Mouse (Mus musculus): Measurements from ENCODE around the gene Abhd17c. TPM values are rescaled to one million over a fixed set of nuclear protein-coding genes. Genes with fewer than 3 reads are reported as not detected.
"Not testable (repeated sequence)": the region's sequence is repeated elsewhere in the genome, so short reads cannot be mapped to it uniquely, and the experiment has no call there.

Gene Abhd17c
- polyA plus RNA-seq, 1 experiment = 38.4 TPM

DNA sequence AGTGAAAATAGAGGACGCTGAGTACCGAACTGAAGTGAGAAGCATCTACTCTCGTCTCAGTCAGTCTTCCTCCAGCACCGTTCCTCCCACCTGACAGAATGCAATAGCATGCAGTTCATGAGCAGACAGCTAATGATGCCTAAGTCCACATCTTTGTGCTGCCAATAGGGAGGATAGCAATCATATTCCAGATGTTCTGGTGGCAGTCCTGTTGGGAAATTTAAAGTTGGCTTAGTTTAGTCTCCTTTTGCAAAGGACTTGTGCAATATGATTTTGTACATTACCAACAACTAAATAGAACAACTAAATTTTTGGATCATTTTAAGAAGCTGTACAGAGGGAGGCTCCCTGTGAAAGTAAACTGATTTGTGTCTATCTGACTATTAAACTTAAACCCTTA lies 2.1 kb upstream of the Abhd17c start:
- DNase-seq (ENCODE audit: extremely low spot score in 1 of 2, low spot score in 1 of 2) = no peak

DNA sequence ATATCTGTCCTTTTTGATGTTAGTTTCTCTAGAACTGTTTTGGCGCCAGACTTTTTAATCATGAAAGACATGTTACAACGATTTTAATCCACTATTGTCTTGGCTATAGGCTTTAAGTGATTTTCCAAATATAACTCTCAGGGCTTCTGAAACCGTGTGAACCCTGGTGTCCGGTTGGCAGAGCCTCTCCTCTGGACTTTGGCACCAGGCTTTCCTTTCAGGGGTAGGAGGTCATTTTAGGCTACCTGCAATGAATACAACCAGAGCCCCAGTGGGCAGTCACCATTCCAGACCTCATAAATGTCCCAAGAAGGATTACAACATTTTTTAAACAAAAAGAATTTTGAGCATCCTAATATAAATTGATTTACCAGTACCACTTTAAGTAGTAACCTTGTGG lies 1.1 kb upstream of the Abhd17c start:
- DNase-seq (ENCODE audit: extremely low spot score in 1 of 2, low spot score in 1 of 2) = no peak

DNA sequence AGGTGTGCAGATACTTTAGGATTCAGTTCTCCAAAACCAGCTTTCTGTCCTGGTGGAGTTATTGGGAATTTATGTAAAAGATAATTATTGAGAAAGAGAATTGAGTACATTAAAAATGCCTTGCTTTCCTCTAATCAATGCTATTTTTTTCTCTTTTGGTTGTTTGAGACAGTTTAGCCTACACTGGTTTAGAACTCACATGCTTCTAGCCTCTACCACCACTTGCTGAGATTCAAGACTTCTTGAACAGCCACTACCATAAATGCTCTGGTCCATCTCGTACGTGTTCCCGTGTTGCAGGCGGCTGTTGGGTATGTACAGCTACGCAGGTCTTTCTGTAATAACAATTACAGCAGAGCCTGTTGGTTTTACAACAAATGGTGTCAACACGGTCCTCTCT lies 681 bp upstream of the Abhd17c start:
- DNase-seq (ENCODE audit: extremely low spot score in 1 of 2, low spot score in 1 of 2) = no peak

DNA sequence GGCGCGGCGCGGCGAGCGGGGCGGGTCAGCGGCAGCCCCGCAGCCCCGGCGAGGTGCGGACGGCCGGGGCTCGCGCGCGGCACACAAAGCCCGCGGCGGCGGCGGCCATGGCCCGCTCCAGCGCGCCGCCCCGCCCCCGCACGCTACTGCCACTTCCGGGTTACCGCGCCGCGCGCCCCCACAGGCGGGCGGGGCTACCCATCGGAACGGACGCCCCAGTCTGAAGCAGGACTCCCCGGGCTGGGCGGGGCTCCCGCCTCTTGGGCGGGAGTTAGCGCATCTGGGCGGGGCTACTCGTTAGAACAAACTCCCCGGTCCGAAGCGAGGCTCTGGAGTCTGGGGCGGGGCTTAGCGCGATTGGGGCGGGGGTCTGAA lies 254 bp upstream of the Abhd17c start:
- peak; percentile 82 to 91 for DNase-seq (ENCODE audit: extremely low spot score in 1 of 2, low spot score in 1 of 2)

DNA sequence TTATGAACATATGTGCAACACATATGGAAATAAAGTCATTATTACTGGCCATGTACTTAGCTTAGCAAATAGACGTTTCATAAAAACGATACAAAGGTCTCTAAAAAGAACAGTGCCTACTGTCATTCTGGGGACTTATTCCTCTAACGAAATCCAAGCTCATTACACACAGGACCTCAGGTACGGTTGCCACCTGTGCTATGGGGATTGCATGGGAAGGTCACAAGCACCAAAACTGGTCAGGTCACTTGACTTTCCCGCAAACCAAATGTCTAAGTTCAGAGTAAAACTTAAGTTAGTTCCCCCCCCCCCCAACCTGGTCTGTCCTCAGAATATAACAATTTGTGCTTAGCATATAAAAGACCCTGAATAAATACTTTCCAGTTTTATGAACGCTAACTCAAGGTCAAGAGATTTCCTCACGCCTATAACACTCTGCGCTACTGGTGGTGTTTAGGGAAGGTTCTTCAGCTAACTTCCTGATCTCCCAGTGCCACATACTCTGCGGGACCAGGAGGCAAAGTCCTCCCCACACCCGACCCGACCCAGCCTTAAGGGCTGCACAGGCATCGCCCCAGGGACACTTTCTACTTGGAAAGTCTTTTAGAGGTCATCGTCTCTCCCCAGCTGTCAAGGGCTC lies 1.2 kb downstream of the Abhd17c start:
- no peak for DNase-seq (ENCODE audit: extremely low spot score in 1 of 2, low spot score in 1 of 2)

DNA sequence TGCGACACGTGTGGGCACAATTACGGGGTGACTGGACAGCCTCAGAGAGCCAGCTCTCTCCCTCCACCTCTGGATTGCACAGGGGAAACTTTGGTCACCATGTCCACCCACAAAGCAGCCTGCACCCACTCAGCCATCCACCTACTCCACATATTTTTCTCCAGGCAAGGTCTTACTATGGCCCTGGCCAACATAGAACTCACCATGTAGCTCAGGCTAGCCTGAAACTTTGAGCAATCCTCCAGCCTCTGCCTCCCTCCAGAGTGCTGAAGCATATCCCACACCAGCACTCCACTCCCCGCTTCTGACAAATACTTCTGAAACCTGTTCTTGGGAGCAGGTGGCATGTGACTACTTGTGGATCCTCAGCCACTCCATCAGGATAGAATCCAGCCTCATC lies 1.9 kb downstream of the Abhd17c start:
- no peak for DNase-seq (ENCODE audit: extremely low spot score in 1 of 2, low spot score in 1 of 2)

DNA sequence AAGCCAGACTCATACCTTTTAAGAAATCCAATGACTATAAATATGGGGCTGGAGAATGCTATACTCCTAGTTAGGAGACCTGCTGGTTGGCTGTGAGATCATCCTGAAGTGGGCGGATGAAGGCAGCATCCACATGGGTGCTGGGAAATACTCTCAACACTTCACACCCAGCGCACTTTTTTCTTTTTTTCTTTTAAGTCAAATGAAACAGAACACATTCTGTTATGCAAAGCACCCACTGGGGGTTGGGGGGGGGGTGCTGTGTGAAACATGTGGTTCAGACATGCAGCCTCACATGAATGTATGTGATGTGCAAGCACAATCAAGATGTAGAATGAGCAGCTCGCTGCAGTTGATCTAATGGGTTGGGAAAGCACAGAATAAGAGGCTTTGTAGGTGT lies 2.8 kb downstream of the Abhd17c start:
- DNase-seq (ENCODE audit: extremely low spot score in 1 of 2, low spot score in 1 of 2) = peak in 1 of 2 experiments; percentile 25

DNA sequence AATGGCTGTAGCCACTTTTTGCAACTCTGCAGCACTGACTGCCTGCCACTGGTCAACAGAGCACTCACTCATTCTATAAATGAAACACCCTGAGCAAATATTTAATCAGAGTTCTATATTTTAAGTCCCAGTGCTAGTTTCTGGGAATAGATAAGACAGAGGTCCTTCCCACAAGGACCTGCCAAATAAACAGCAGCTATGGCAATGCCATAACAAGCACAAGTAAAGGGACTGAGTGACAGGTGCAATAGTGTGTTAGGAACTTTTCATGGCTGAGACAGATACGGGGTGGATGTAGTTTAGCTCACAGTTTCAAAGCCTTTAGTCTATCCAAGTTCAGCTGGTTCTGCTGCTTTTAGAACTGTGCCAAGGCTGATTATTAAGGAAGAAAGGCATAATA lies 3.9 kb downstream of the Abhd17c start:
- DNase-seq (ENCODE audit: extremely low spot score in 1 of 2, low spot score in 1 of 2) = no peak

DNA sequence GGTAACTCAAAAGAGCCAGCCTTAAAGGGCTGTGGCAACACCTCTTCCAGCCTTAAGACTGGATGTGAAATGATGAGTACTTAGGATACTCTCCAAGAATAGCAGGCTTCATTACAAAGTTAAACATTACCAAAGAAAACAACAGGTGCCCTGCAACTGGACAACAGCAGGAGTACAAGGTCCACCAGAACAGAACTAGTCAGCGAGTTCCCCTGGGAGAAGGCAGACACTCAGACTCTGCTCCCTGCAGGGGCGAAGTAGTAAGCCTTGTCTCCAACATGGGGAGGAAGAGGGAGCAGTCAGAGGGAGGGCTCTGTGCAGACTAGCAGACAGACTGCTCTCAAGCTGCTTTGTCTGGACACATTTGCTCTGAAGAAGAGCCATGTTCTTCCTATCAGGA lies 6.1 kb downstream of the Abhd17c start:
- no peak for DNase-seq (ENCODE audit: extremely low spot score in 1 of 2, low spot score in 1 of 2)

DNA sequence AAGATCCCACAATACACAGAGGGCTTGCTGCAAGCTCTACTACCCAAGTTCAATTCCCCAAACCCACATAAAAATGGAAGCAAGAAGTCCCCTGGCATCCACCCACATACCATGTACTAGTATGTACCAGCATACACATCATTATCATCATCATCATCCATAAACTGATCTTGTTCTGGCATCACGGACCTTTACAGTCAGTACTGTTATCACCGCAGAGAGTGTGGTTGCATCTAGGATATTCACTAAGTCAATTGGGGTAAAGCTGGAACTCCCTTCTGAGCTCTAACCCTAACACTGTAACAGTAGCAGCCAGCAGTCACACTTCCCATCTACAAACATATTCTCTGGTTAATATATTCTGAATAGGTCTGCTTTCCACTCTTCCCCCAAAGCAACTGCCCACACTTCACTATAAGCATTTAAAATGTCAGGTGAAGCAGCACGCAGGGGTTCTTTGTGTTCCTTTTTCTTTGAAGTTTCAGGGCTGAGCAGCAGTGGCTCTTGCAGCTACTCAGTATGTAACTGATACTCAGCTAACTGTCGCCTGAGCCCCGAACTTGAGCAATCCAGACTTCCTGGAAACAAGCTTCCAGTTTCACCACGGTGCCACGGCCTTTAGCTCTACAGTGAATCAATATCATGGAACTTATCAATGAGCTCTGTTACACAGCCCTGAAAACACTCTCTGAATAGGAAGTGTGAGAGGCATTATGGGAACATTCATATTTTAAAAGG lies 8.8 kb downstream of the Abhd17c start:
- DNase-seq (ENCODE audit: extremely low spot score in 1 of 2, low spot score in 1 of 2) = no peak

DNA sequence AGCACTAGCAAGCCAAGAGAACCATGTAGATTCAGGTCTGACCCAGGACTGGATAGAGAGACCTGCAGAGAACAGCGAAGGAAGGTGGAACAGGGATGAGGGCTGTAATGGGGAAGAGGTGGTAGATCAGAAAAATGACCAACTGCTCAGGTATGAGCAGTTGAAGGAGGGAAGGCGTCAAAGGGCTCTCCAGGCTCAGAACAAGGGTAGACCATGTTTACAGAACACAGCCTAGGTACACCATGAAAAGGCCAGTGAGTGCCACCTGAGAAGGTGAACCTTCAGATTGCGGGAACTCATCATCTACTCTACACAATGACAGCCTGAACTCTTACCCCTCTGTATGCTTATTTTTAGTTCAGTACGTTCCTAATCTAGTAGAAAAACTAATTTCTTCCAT lies 9.5 kb downstream of the Abhd17c start:
- DNase-seq (ENCODE audit: extremely low spot score in 1 of 2, low spot score in 1 of 2) = no peak

DNA sequence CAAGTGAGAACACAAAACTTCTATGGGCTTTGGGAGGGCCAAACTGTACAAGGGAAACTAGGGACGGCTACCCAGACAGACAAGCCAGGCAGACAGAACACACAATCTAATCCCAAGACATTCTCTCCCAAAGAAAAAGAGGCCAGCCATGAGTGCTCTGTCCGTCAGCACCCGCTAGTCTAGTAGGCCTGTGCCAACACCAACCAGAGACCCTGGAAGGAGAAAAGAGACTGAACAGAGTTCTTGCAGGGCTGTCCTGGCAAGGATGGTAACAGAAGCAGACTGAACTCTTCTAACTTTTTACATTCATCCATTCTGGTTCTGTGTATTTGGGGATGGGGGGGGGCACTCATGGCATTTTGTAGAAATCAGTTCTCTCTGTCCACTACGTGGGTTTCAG lies 12.1 kb downstream of the Abhd17c start:
- DNase-seq (ENCODE audit: extremely low spot score in 1 of 2, low spot score in 1 of 2) = no peak

DNA sequence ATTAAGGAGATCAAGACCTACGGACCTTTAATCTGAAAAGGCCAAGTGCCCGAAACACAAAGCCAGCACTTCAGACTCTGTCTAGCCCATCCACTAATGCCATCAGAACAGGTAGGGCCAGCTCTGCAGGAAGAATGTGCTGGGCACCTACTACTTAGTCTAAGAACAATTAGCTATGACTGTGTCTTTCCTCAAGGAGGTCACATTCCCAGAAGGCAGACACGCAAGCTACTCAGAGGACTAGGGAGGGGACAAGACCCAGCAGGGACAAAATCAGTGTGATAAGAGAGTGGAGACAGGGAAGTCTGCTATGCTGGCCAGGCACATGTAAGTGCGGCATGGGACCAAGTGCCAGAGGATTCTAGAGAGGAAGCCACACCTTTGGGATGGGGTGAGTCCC lies 13.0 kb downstream of the Abhd17c start:
- no peak for DNase-seq (ENCODE audit: extremely low spot score in 1 of 2, low spot score in 1 of 2)

DNA sequence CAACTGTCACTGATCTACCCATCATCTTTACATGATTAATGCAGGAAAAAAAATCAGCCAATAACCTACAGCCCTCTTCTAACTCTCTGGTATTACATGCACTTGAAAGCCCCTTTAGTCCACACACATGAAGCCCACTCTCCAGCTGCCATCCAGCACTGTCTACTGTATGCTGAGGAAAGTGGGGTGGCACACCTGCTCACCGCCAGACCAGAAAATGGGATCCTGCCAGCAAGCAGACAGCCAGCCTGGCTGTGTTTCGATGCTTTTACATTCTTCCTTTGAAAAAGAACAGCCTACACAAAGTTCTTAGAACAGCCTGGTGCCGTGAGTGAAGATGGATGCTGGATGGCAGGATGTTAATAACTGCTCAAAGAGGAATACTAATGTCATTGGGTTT lies 13.9 kb downstream of the Abhd17c start:
- peak in 1 of 2 experiments; percentile 52 for DNase-seq (ENCODE audit: extremely low spot score in 1 of 2, low spot score in 1 of 2)

DNA sequence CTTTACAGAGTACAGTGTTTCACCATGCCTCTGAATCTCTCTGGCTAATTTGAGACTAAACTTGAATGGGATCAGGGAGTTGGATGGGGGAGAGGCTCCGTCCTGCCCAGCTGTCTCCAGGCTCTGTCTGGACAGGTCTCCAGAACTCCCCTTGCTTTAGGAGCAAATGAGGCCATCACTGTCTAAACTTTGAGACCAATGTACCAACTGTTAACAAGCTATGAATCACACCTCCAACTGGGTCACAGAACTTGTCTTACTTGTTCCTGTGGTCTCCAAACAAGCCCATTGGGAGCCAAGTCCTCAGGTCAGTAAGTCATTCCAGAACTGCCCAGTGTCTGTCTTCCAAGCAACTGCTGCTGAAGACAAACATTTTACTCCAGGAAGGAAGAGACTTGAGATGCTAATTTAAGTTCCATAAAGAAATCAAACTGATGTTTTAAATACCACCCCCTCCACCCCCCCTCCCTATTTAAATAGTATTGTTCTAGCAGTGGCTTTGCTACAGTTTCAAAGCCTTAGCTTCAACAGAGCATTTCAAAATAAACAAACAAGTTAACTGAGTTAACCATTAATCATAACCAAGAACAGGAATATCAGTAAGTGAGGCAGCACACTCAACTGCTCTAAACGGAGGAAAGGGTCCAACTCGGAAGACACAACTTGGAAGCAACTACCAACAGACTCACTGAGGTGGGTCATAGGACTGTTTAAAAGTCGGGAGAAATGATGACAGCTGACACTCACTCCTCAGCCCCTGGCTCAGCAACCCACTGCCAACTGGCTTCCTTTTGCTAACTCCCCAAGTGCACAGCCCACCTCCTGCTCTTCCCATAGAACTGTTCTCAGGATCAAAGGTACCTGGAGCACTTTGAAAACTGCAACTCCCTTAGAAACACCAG lies 15.6 kb downstream of the Abhd17c start:
- DNase-seq (ENCODE audit: extremely low spot score in 1 of 2, low spot score in 1 of 2) = no peak

DNA sequence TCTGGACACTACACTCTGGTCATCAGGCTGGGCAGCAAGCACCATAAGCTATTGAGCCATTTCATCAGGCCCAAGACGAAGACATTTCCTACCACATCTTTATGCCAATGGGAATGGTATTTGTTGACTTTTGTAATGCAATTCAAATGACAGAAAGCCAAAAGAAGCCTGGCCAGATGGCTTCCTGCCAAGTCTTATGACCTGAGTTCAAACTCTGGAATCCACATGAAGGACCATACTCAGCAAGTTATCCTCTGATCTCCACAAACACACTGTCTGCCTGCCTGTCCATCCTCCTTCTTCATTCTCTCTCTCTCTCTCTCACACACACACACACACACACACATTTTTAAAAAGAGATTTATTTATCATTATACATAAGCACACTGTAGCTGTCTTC lies 19.0 kb downstream of the Abhd17c start:
- DNase-seq (ENCODE audit: extremely low spot score in 1 of 2, low spot score in 1 of 2) = no peak

DNA sequence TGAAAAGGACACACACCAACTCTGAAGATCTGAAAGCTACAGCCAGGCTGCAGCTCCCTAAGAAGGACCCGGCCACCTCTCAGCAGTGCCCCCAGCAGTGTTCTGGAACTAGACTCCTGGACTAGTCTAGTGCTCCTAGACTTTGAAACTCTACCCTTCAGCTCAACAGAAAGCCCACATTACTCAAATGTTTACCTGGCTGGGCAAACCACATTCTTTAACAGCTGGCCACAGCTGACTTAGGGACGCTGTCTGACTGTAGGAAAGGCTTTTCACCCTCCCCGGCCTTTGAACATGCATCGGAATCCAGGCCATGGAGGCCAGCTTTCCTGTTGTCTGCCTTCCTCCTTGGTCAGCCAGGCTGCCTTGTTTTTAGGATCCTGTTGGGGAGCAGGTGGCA lies 20.0 kb downstream of the Abhd17c start:
- DNase-seq (ENCODE audit: extremely low spot score in 1 of 2, low spot score in 1 of 2) = no peak

DNA sequence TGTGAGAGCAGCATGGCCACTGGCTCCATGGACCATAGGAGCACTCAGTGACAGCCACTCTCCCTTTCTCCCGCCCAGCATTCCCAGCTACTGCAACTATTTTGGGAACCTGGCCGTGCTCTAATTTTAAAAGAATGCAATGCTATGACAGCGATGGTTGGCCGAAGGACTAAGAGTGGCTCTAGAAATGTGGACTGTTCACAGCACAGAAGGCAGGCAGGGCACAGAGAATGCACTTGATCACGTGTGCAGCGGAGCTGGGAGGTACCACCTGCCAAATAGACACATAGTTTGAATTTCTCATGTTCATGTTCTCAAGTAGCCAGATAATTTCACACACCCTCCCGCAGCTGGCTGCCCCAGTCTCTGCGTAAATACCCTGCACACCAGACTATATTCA lies 23.0 kb downstream of the Abhd17c start:
- DNase-seq (ENCODE audit: extremely low spot score in 1 of 2, low spot score in 1 of 2) = peak in 1 of 2 experiments; percentile 20

DNA sequence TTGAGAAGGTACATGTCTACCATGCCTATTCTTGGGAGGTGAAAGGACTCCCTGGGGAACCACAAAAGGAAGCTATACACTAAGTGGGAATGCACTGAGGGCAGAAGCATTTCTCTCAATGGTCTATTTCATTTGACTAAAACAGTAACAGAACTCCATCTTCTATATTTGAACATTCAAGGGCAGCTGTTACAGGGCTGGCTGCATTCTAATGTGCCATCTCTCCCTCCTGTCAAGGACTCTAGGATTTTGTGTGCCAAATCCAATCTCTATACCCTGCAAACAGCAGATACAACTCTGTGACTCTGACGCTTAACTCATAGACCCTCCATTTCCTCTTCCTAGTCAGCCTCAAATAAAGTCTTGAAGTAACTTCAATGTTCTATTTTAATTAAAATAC lies 26.0 kb downstream of the Abhd17c start:
- DNase-seq (ENCODE audit: extremely low spot score in 1 of 2, low spot score in 1 of 2) = no peak

DNA sequence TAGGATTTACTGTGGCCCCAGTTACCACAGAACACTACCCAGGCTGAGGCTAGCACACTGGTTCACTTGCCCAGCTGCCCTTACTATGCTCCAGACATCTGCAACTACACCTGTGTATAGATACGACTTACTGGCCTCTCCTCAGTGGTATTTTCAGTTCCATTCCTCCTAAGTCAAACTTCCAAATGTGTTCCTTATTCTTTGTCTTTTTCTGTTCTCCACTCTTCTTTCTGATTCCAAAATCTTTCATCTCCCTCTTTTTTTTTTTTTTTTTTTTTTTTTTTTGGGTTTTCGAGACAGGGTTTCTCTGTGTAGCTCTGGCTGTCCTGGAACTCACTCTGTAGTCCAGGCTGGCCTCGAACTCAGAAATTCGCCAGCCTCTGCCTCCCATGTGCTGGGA lies 28.0 kb downstream of the Abhd17c start:
- DNase-seq (ENCODE audit: extremely low spot score in 1 of 2, low spot score in 1 of 2) = not testable (repeated sequence)

DNA sequence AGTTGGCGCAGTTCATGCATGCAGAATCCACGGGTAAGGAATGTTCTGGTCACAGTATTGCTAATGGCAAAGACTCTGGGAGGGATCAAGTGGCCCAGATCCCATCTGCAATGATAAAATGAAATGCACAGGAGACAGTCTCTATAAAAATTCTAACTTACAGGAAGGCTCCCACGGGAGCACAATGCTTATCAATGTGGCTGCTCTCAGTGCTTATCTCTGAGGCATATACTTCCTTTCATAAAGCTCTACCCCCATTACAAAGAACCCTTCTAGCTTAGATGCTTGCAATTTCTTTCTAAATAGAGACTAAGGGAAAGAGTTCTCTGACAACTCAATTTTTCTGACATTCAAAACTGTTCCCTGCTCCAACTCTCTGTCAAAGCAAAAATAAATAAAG lies 29.9 kb downstream of the Abhd17c start:
- no peak for DNase-seq (ENCODE audit: extremely low spot score in 1 of 2, low spot score in 1 of 2)

Measured in frontal cortex, adult 2 months (tissue).